15 mouse cellular contexts compared by ENCODE assay signal in the genomic region with DNA sequence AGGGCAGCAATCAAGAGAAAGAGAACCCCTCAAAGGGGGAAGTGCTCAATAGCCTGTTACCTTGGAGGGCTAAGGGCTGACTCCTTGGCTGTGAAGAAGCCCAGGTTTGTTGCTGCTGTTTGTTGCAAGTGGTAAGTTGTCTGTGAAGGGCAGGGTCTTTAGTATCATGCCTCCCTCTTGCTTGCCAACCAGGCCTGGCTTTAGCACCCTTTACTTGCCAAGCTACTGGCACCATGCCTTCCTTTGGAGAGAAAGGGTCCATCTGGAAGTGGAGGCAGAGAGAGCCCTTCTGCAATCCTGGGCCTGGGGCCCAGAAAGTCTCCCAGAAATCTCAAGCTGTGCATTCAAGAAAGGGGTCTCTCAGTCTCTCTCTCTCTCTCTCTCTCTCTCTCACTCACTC. TPM values are rescaled to one million over a fixed set of nuclear protein-coding genes. Genes with fewer than 3 reads are reported as not detected.
DNase-seq lines count a peak whose midpoint lies in the region; ATAC-seq and TF ChIP-seq lines count a peak whose summit lies in the region.
"Had no signal": no experiment of that assay in that cellular context is flagged by ENCODE, and none has a peak within 500 bp of the region (broad histone marks: within the 10 kb centered on the region; RNA-seq: fewer than 3 reads in every experiment).

No protein-coding gene starts in this region.

- peaks cover 17% of the 10 kb centered on the region for H3K4me1 ChIP-seq in forebrain, embryonic 14.5 days (ENCODE audit: control insufficient read depth, insufficient read depth, low read length)
- H3K4me1 ChIP-seq in forebrain, embryonic 10.5 days = peaks cover 20% of the 10 kb centered on the region
- H3K4me1 ChIP-seq in midbrain, embryonic 13.5 days (replicated peaks) = peaks cover 38% of the 10 kb centered on the region
- peaks cover 5% of the 10 kb centered on the region for H3K4me1 ChIP-seq in midbrain, embryonic 11.5 days (ENCODE audit: control insufficient read depth, insufficient read depth, low read length)
- H3K4me1 ChIP-seq in midbrain, postnatal 0 days (ENCODE audit: insufficient read depth, low read length) = peaks cover 13% of the 10 kb centered on the region

- peak overlapping the region; percentile 56 for H3K27ac ChIP-seq in forebrain, embryonic 14.5 days (ENCODE audit: low read depth, low read length)
- H3K27ac ChIP-seq in forebrain, embryonic 10.5 days = no peak overlapping the region
- 0 out of 2 replicates have a peak overlapping the region, but pooled peaks have one; percentile 25 for H3K27ac ChIP-seq in midbrain, embryonic 13.5 days
- no peak overlapping the region for H3K27ac ChIP-seq in midbrain, embryonic 11.5 days (ENCODE audit: low read depth, low read length)
- no peak overlapping the region for H3K27ac ChIP-seq in midbrain, postnatal 0 days (ENCODE audit: low read depth, low read length)
- H3K27ac ChIP-seq: heart, adult 2 months; kidney, embryonic 15.5 days had no signal

- ATAC-seq in forebrain, embryonic 14.5 days = peak; percentile 38; the same call in 1 of the 2 replicates
- no peak for ATAC-seq in midbrain, embryonic 13.5 days
- ATAC-seq in midbrain, embryonic 11.5 days (ENCODE audit: low FRiP score) = no peak
- no peak for ATAC-seq in midbrain, postnatal 0 days (ENCODE audit: low FRiP score)

- H3K4me3 ChIP-seq in forebrain, embryonic 14.5 days (ENCODE audit: low read depth, low read length) = no peak overlapping the region
- H3K4me3 ChIP-seq in forebrain, embryonic 10.5 days = no peak overlapping the region
- H3K4me3 ChIP-seq in midbrain, embryonic 13.5 days (replicated peaks) = no peak overlapping the region
- H3K4me3 ChIP-seq in midbrain, embryonic 11.5 days (ENCODE audit: low read depth, low read length) = no peak overlapping the region
- H3K4me3 ChIP-seq in midbrain, postnatal 0 days (ENCODE audit: low read depth, low read length) = no peak overlapping the region
- H3K4me3 ChIP-seq: heart, adult 2 months; kidney, embryonic 15.5 days had no signal

- no peak for TF ChIP-seq CTCF in midbrain, postnatal 0 days (IDR thresholded peaks at IDR 0.05)

- 0 out of 2 replicates have a peak, but pooled peaks cover 4% of the 10 kb centered on the region for H3K27me3 ChIP-seq in forebrain, embryonic 14.5 days (replicated peaks; ENCODE audit: control insufficient read depth, insufficient read depth, low read length)
- H3K27me3 ChIP-seq in forebrain, embryonic 10.5 days (ENCODE audit: poor library complexity, severe bottlenecking) = peaks cover 74% of the 10 kb centered on the region
- H3K27me3 ChIP-seq in midbrain, embryonic 13.5 days = peaks cover 31% of the 10 kb centered on the region
- peaks cover 37% of the 10 kb centered on the region for H3K27me3 ChIP-seq in midbrain, embryonic 11.5 days (ENCODE audit: control insufficient read depth, insufficient read depth, low read length)
- no peaks in the 10 kb centered on the region for H3K27me3 ChIP-seq in midbrain, postnatal 0 days (ENCODE audit: insufficient read depth, low read length)

- no peaks in the 10 kb centered on the region for H3K9me3 ChIP-seq in forebrain, embryonic 14.5 days (replicated peaks; ENCODE audit: control insufficient read depth, low read length)
- H3K9me3 ChIP-seq in forebrain, embryonic 10.5 days = no peaks in the 10 kb centered on the region
- no peaks in the 10 kb centered on the region for H3K9me3 ChIP-seq in midbrain, embryonic 13.5 days
- no peaks in the 10 kb centered on the region for H3K9me3 ChIP-seq in midbrain, embryonic 11.5 days (ENCODE audit: control insufficient read depth, low read length)
- H3K9me3 ChIP-seq in midbrain, postnatal 0 days (ENCODE audit: low read length) = no peaks in the 10 kb centered on the region
- H3K9me3 ChIP-seq: kidney, embryonic 15.5 days had no signal

- no peaks in the 10 kb centered on the region for H3K36me3 ChIP-seq in forebrain, embryonic 14.5 days (ENCODE audit: control insufficient read depth, insufficient read depth, low read length)
- H3K36me3 ChIP-seq in forebrain, embryonic 10.5 days (replicated peaks) = no peaks in the 10 kb centered on the region
- no peaks in the 10 kb centered on the region for H3K36me3 ChIP-seq in midbrain, embryonic 13.5 days
- no peaks in the 10 kb centered on the region for H3K36me3 ChIP-seq in midbrain, embryonic 11.5 days (ENCODE audit: control insufficient read depth, insufficient read depth, low read length)
- peaks cover 3% of the 10 kb centered on the region; the same call in 1 of the 2 replicates for H3K36me3 ChIP-seq in midbrain, postnatal 0 days (ENCODE audit: insufficient read depth, low read length)
- H3K36me3 ChIP-seq: kidney, embryonic 15.5 days had no signal

- DNase-seq in forebrain, embryonic 14.5 days (ENCODE audit: low spot score) = peak; percentile 92
- no peak for DNase-seq in forebrain, embryonic 10.5 days (ENCODE audit: extremely low spot score, low spot score)
- DNase-seq in midbrain, embryonic 11.5 days (ENCODE audit: low spot score, missing footprints) = no peak
- DNase-seq in cerebellum, postnatal 14 days = peak; percentile 87 to 88
- peak; percentile 73 for DNase-seq in midbrain, postnatal 0 days (ENCODE audit: low spot score)
- DNase-seq in kidney, adult 8-10 months = no peak
- DNase-seq in testis, postnatal 10 days (ENCODE audit: low spot score) = no peak
- DNase-seq: adrenal gland, postnatal 36 days; B cell, adult 2 months; heart, adult 2 months; heart, postnatal 36 days; layer of hippocampus, adult 9-11 months had no signal

- H3K9ac ChIP-seq in forebrain, embryonic 14.5 days (ENCODE audit: low read length) = no peak overlapping the region; the same call in 1 of the 2 replicates
- H3K9ac ChIP-seq in midbrain, embryonic 13.5 days (replicated peaks) = no peak overlapping the region
- H3K9ac ChIP-seq in midbrain, embryonic 11.5 days (ENCODE audit: low read length) = no peak overlapping the region
- no peak overlapping the region for H3K9ac ChIP-seq in midbrain, postnatal 0 days (replicated peaks; ENCODE audit: low read length, poor library complexity, severe bottlenecking)
- H3K9ac ChIP-seq: kidney, embryonic 15.5 days; lung, embryonic 14.5 days had no signal

- peak overlapping the region; percentile 4; the same call in 1 of the 2 replicates for H3K4me2 ChIP-seq in forebrain, embryonic 14.5 days (ENCODE audit: low read length)
- H3K4me2 ChIP-seq in midbrain, embryonic 13.5 days (replicated peaks) = peak overlapping the region; percentile 7; the same call in 1 of the 2 replicates
- no peak overlapping the region for H3K4me2 ChIP-seq in midbrain, embryonic 11.5 days
- peak overlapping the region; percentile 29; the same call in 1 of the 2 replicates for H3K4me2 ChIP-seq in midbrain, postnatal 0 days (ENCODE audit: low read depth, low read length, poor library complexity, severe bottlenecking)
- H3K4me2 ChIP-seq: kidney, embryonic 15.5 days; lung, embryonic 14.5 days had no signal

RNA-seq across cellular contexts. Expression of gene Rtn4r, which starts 3.3 kb away (rescaled TPM):
- polyA plus RNA-seq in forebrain, embryonic 14.5 days (2014; fragmentation: Nextera tagmentation; extraction: Ambion mirVana) = 11.0 and 15.8 TPM in 2 replicates
- 0.87 and 1.2 TPM in 2 replicates for polyA plus RNA-seq in forebrain, embryonic 10.5 days (2016; fragmentation: Nextera tagmentation; extraction: Ambion mirVana)
- 10.4 and 13.4 TPM in 2 replicates for polyA plus RNA-seq in midbrain, embryonic 13.5 days (2015; fragmentation: Nextera tagmentation; extraction: Ambion mirVana)
- polyA plus RNA-seq in midbrain, embryonic 11.5 days (2014; fragmentation: Nextera tagmentation; extraction: Ambion mirVana) = 2.2 and 2.7 TPM in 2 replicates
- 39.6 and 71.7 TPM in 2 replicates for total RNA-seq in midbrain, postnatal 0 days (2014; rRNA removed)
- 32.3 and 36.2 TPM in 2 replicates for polyA plus RNA-seq in midbrain, postnatal 0 days (2015; fragmentation: Nextera tagmentation; extraction: Ambion mirVana)

RNA-seq across cellular contexts. Expression of gene Prodh, which starts 40.7 kb away (rescaled TPM):
- polyA plus RNA-seq in forebrain, embryonic 14.5 days (2014; fragmentation: Nextera tagmentation; extraction: Ambion mirVana) = 3.1 and 3.3 TPM in 2 replicates
- 17.0 and 19.6 TPM in 2 replicates for polyA plus RNA-seq in forebrain, embryonic 10.5 days (2016; fragmentation: Nextera tagmentation; extraction: Ambion mirVana)
- 4.9 and 5.2 TPM in 2 replicates for polyA plus RNA-seq in midbrain, embryonic 13.5 days (2015; fragmentation: Nextera tagmentation; extraction: Ambion mirVana)
- polyA plus RNA-seq in midbrain, embryonic 11.5 days (2014; fragmentation: Nextera tagmentation; extraction: Ambion mirVana) = 6.9 and 7.6 TPM in 2 replicates
- total RNA-seq in midbrain, postnatal 0 days (2014; rRNA removed) = 11.1 and 14.8 TPM in 2 replicates
- polyA plus RNA-seq in midbrain, postnatal 0 days (2015; fragmentation: Nextera tagmentation; extraction: Ambion mirVana) = 5.4 and 6.8 TPM in 2 replicates

Comparison
In these comparisons a context has a peak if more than half of its experiments do, and no peak if none do; other contexts are left out.
1. DNase-seq: peak in forebrain, embryonic 14.5 days (single experiment), cerebellum, postnatal 14 days (2 of 2) and midbrain, postnatal 0 days (single experiment); none in forebrain, embryonic 10.5 days (single experiment), midbrain, embryonic 11.5 days (single experiment), kidney, adult 8-10 months (0 of 2) and testis, postnatal 10 days (single experiment).
2. H3K27ac ChIP-seq: peak in forebrain, embryonic 14.5 days (single experiment) and midbrain, embryonic 13.5 days (single experiment); none in forebrain, embryonic 10.5 days (single experiment), midbrain, embryonic 11.5 days (single experiment) and midbrain, postnatal 0 days (single experiment).